Mouse (Mus musculus): ENCODE measurements around the gene Olfr1013. TPM values are rescaled to one million over a fixed set of nuclear protein-coding genes. Genes with fewer than 3 reads are reported as not detected.

Gene Olfr1013
- not detected in 2 replicates for polyA plus RNA-seq (2012; rRNA removed)

DNA sequence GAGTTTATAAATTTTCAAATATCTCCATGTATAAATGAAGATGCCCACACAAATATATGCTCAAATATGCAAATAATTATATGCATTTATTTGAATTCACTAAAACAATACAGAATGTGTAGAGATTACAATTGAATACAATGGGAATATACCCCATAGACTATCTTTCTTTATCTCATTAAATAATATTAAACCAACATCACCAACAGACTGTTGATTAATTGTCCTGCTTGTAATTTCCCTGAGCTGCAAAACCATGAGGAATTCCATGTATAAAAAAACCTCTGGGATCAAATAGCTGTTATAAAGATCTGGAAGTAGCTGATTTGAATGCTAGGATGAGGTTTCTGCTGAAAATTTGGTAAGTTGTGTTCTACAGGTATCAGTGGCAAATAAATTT, at the start of gene Olfr1013:
Gene Olfr1013, plus strand, starts transcription at position 301 of the 400 bp plus-strand sequence.

DNA sequence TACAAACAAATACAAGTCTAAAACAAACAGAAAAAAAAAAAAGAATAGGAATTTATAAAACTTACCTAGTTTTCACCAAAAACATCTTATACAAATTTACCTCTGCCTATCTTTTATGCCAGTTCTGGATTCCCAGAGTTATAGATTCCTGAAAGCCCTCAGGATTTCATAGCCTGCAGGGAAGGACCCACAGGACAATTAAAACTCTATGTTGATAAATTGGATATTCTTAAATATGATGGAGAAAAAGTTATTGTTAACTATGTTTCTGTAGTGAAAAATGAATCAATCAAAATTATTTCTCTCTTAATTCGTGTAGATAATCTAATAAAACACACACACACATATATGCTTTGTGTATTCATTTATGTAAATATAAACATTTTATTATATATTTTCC, 4.2 kb upstream of the Olfr1013 start, which contains the start of gene Olfr1012:
Gene Olfr1012, minus strand, starts transcription at position 101 of the 400 bp plus-strand sequence.

DNA sequence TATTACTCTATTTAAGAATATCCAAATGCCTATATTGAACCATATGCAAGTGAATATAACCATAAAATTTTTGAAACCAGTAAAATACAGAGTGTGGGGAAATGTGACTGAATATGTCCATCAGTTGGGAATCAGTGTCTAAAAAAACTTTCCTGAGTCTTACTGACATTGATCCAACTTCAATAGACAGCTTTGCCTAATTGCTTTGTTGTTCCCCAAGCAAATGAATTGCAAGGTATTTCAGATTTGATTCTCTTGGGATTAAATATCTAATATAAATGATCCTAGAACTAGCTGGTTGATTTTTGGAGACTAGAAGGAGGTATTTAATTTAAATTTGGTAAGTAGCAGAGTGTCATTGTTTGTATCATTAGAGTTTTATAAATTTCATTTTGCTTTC, 5.5 kb downstream of the Olfr1013 start, which contains the start of gene Olfr1014:
Gene Olfr1014, plus strand, starts transcription at position 301 of the 400 bp plus-strand sequence.

DNA sequence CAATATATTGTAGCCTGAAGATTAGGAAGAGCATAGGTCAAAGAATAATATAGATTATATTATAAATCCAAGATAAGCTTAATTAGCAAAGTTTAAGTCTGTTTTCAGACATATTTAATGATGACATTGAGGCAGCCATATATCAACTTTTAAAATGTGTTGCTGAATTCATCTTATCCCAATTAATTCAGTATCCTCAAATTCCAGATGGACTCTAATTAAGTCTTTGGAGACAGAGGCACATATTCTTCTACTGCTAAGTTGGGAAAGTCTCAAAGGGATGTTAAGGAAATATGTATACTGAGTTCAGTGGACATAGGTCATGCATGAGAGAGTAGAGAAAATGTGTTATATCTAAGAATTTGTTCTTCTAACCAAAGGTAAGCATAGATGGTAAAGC, 14.8 kb downstream of the Olfr1013 start, which contains the start of gene Olfr1015:
Gene Olfr1015, plus strand, starts transcription at position 301 of the 400 bp plus-strand sequence.

DNA sequence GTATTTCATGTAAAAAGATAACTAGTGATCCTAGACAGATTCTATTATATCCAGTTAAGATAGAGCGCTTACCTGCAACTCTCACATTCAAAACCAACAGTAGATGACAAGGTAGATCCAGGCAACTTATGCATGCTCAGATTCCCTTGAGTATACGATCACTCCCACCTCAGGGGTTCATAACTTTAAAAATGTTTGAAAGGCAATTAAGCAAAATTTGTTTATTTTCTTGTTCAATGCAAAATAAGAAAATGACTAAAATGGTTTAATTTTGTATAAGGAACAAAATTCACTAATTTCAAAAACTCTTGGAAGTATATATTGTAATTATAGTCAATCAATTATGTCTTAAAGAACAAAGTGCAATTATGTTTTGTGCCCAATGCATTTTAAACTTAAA, 35.5 kb downstream of the Olfr1013 start, which contains the start of gene Olfr1016:
Gene Olfr1016, minus strand, starts transcription at position 101 of the 400 bp plus-strand sequence.

DNA sequence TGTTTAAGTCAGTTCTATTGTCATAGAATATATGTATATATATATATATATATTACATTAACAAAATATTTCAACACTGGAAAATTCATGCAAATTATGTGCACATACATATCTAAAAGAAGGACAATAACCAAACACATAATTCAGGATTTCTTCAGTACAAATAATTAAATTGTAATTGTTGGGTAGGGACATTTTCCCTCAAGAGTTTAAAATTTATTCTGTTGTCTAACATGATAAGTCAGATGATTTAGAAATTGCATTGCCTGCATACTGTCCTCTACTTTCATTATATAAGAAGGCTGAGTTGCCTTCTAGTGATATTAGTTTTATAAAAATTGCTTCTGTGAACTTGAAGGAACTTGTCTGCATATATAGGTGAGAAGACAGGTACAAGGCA, 51.3 kb downstream of the Olfr1013 start, which contains the start of gene Olfr1018:
Gene Olfr1018, plus strand, starts transcription at position 301 of the 400 bp plus-strand sequence.

Other genes starting within 250 kb of the Olfr1013 start
- 2.0 and 2.9 TPM in 2 replicates for gene 4833423E24Rik, start 248.1 kb upstream of the Olfr1013 start, polyA plus RNA-seq (2012; rRNA removed)
- not detected in 2 replicates for gene Olfr996, start 187.9 kb upstream of the Olfr1013 start, polyA plus RNA-seq (2012; rRNA removed)
- gene Olfr998, start 178.2 kb upstream of the Olfr1013 start, polyA plus RNA-seq (2012; rRNA removed), result not detected in 2 replicates
- not detected in 2 replicates for gene Olfr1000, start 155.2 kb upstream of the Olfr1013 start, polyA plus RNA-seq (2012; rRNA removed)
- not detected in 2 replicates for gene Olfr1002, start 116.4 kb upstream of the Olfr1013 start, polyA plus RNA-seq (2012; rRNA removed)
- gene Olfr154, start 102.6 kb upstream of the Olfr1013 start, polyA plus RNA-seq (2012; rRNA removed), result not detected in 2 replicates
- not detected in 2 replicates for gene Olfr1006, start 88.3 kb upstream of the Olfr1013 start, polyA plus RNA-seq (2012; rRNA removed)
- gene Olfr1008, start 77.7 kb upstream of the Olfr1013 start, polyA plus RNA-seq (2012; rRNA removed), result not detected in 2 replicates
- gene Olfr1009, start 51.7 kb upstream of the Olfr1013 start, polyA plus RNA-seq (2012; rRNA removed), result not detected in 2 replicates
- gene Olfr1012, start 4.3 kb upstream of the Olfr1013 start, polyA plus RNA-seq (2012; rRNA removed), result not detected in 2 replicates
- gene Olfr1014, start 5.6 kb downstream of the Olfr1013 start, polyA plus RNA-seq (2012; rRNA removed), result not detected in 2 replicates
- not detected in 2 replicates for gene Olfr1015, start 14.9 kb downstream of the Olfr1013 start, polyA plus RNA-seq (2012; rRNA removed)
- gene Olfr1016, start 35.4 kb downstream of the Olfr1013 start, polyA plus RNA-seq (2012; rRNA removed), result not detected in 2 replicates
- gene Olfr1018, start 51.4 kb downstream of the Olfr1013 start, polyA plus RNA-seq (2012; rRNA removed), result not detected in 2 replicates
- gene Olfr1019, start 78.4 kb downstream of the Olfr1013 start, polyA plus RNA-seq (2012; rRNA removed), result not detected in 2 replicates
- not detected in 2 replicates for gene Olfr1020, start 79.9 kb downstream of the Olfr1013 start, polyA plus RNA-seq (2012; rRNA removed)
- not detected in 2 replicates for gene Olfr1022, start 101.5 kb downstream of the Olfr1013 start, polyA plus RNA-seq (2012; rRNA removed)
- not detected in 2 replicates for gene Olfr1023, start 118.5 kb downstream of the Olfr1013 start, polyA plus RNA-seq (2012; rRNA removed)
- gene Olfr1024, start 138.0 kb downstream of the Olfr1013 start, polyA plus RNA-seq (2012; rRNA removed), result not detected in 2 replicates
- gene Olfr1025-ps1, start 148.1 kb downstream of the Olfr1013 start, polyA plus RNA-seq (2012; rRNA removed), result not detected in 2 replicates
- not detected in 2 replicates for gene Olfr1026, start 154.5 kb downstream of the Olfr1013 start, polyA plus RNA-seq (2012; rRNA removed)
- gene Olfr1028, start 183.3 kb downstream of the Olfr1013 start, polyA plus RNA-seq (2012; rRNA removed), result not detected in 2 replicates
- not detected in 2 replicates for gene Olfr1029, start 206.8 kb downstream of the Olfr1013 start, polyA plus RNA-seq (2012; rRNA removed)
- gene Olfr1030, start 212.2 kb downstream of the Olfr1013 start, polyA plus RNA-seq (2012; rRNA removed), result not detected in 2 replicates
- not detected in 2 replicates for gene Olfr1031, start 223.2 kb downstream of the Olfr1013 start, polyA plus RNA-seq (2012; rRNA removed)
- not detected in 2 replicates for gene Olfr1032, start 238.4 kb downstream of the Olfr1013 start, polyA plus RNA-seq (2012; rRNA removed)

Measured in stomach, adult 2 months (tissue).